Mouse (Mus musculus) liver, embryonic 12.5 days (tissue): ENCODE data around the gene Spin1. TPM values are rescaled to one million over a fixed set of nuclear protein-coding genes. Genes with fewer than 3 reads are reported as not detected.

Experiments
- ATAC-seq: fragments of 200-750 bp; cut with Nextera tagmentation; 2 replicates; pipeline ENCODE4 v1.8.0; 2017; ENCODE audit warnings: moderate number of reproducible peaks, mild to moderate bottlenecking, moderate library complexity
- H3K27ac ChIP-seq: fragments of 300-500 bp; sonication (generic); 2 replicates; pipeline ENCODE4 v1.5.1; 2016; ENCODE audit warnings: mild to moderate bottlenecking
- H3K27me3 ChIP-seq: fragments of 300-500 bp; sonication (generic); replicated peaks from 2 replicates; pipeline ENCODE4 v1.6.1; 2016; ENCODE audit warnings: mild to moderate bottlenecking, moderate library complexity
- H3K36me3 ChIP-seq: fragments of 300-500 bp; sonication (generic); 2 replicates; pipeline ENCODE4 v1.6.1; 2016; ENCODE audit warnings: mild to moderate bottlenecking, moderate library complexity
- H3K4me1 ChIP-seq: fragments of 300-500 bp; sonication (generic); 2 replicates; pipeline ENCODE4 v1.6.1; 2016
- H3K4me2 ChIP-seq: fragments of 300-500 bp; sonication (generic); 2 replicates; pipeline ENCODE4 v1.6.1; 2016; ENCODE audit warnings: mild to moderate bottlenecking, moderate library complexity
- H3K4me3 ChIP-seq: fragments of 300-500 bp; sonication (generic); 2 replicates; pipeline ENCODE4 v1.5.1; 2016; ENCODE audit warnings: mild to moderate bottlenecking, moderate library complexity
- H3K9ac ChIP-seq: fragments of 300-500 bp; sonication (generic); 2 replicates; pipeline ENCODE4 v1.6.1; 2016; ENCODE audit warnings: mild to moderate bottlenecking, moderate library complexity
- H3K9me3 ChIP-seq: fragments of 300-500 bp; sonication (generic); replicated peaks from 2 replicates; pipeline ENCODE4 v1.6.1; 2016; ENCODE audit warnings: mild to moderate bottlenecking, moderate library complexity
- WGBS: fragments of 180-500 bp; shearing (Covaris S2); methylation state at CpG from one replicate; pipeline ENCODE4 v1.1.7; 2016; ENCODE audit not compliant: insufficient replicate concordance; 5-methylcytosine and 5-hydroxymethylcytosine counted together
- polyA plus RNA-seq: library from polyadenylated mRNA; unstranded; fragments of >200 nt; fragmentation: Nextera tagmentation; extraction: Ambion mirVana; gene quantifications from 2 replicates; pipeline ENCODE4 v1.2.1, GENCODE M21; 2016

Spin1 gene
- polyA plus RNA-seq, 1 experiment from 2014 or later, result 18.5 TPM

DNA sequence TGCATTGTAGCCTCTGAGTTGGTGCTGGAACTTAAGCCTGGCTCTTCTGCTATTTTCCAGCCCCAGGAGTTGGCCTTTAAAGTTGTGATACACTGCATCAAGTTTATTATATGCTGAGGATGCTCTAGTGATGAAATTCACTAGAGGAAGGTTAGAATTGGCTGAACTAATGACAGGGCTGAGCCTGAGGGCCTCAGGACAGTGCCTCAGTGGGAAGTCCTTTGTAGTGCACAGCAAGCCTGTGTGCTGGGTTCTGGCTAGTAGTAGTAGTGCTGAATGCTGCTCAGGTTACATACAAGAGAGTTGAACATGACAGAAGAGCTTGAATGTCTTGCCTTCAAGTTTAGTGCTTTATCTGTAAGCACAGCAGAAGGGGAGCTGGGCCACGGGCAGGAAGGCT, 21.3 kb downstream of the Spin1 start:
- H3K9ac ChIP-seq, result no peak overlapping the region
- H3K4me1 ChIP-seq, result peaks cover 69% of the 10 kb centered on the region
- H3K27me3 ChIP-seq, result no peaks in the 10 kb centered on the region
- no peak overlapping the region for H3K27ac ChIP-seq
- H3K36me3 ChIP-seq, result peaks cover 10% of the 10 kb centered on the region; the same call in 1 of the 2 replicates
- H3K4me2 ChIP-seq, result no peak overlapping the region
- no peak for ATAC-seq
- H3K4me3 ChIP-seq, result no peak overlapping the region
- WGBS, result 22% methylated on average over 1 of the region's 1 CpGs
- no peaks in the 10 kb centered on the region for H3K9me3 ChIP-seq

DNA sequence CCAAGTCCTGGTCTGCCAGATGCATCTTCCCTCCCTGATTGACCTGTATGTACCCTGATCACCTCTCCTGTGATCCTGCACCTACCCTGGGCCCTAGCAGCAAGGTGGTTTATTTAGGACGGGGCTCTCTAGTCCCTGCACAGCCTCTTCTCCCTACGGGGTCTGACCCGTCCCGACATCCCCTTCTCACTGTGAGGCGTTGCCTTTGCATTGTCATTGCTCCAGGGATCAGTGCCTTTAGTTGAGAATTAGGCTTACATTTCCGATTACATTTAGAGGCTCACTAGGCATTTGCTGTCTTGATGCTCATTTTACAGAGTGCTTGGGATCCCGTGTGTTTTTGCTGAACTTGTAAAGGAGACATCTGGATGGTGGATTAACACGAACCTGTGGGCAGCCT, 22.1 kb downstream of the Spin1 start:
- no peaks in the 10 kb centered on the region for H3K27me3 ChIP-seq
- peaks cover 75% of the 10 kb centered on the region for H3K4me1 ChIP-seq
- H3K4me2 ChIP-seq, result no peak overlapping the region
- H3K36me3 ChIP-seq, result peaks cover 10% of the 10 kb centered on the region; the same call in 1 of the 2 replicates
- no peak overlapping the region for H3K4me3 ChIP-seq
- no peaks in the 10 kb centered on the region for H3K9me3 ChIP-seq
- no peak for ATAC-seq
- no peak overlapping the region for H3K9ac ChIP-seq
- 80% methylated on average over 8 of the region's 8 CpGs for WGBS
- no peak overlapping the region for H3K27ac ChIP-seq

DNA sequence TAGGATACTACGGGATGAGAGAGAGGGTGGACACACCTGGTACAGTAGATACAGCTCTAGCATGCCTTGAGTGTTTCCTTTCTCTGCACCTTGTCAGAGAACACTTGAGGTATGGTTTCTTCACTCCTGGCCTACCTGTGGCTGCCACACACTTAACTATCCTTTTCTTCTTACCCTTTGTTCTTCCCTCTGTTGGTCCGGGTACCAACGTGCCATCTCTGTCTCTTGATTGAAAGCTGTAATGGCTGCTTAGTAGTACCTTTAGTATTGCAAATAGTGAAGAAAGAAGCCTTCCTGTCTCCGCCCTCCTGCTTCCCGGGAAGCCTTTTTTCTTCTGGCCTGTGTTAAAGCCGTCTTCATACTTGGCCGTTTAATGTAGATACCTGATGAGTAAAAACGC, 24.7 kb downstream of the Spin1 start:
- WGBS, result 73% methylated on average over 8 of the region's 8 CpGs
- no peaks in the 10 kb centered on the region for H3K27me3 ChIP-seq

DNA sequence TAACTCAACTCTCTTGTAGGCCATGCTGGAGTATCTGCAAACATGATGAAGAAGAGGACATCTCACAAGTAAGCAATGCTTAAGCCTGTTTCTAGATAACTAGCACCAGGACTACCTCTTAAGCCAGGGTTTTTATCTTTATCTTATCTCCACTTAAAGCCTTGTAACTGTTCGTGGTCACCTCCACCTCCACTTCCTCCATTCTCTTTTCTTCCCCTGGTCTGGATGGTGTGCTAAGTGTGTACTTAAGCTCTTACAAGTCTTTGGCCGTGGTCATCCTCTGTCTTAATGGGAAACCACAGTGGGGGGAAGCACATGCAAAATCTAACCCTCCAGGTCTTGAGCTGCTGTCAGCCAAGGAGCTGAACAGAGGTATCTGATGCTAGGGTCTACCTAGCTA, 27.2 kb downstream of the Spin1 start:
- Histone ChIP-seq H3K27me3 (no peaks in the 10 kb centered on the region), H3K4me2 (no peak overlapping the region), H3K36me3 (peaks cover 36% of the 10 kb centered on the region), H3K9me3 (no peaks in the 10 kb centered on the region), H3K4me1 (peaks cover 34% of the 10 kb centered on the region), H3K4me3 (no peak overlapping the region), H3K27ac (no peak overlapping the region), H3K9ac (no peak overlapping the region)
- WGBS, result 24% methylated on average over 2 of the region's 2 CpGs
- ATAC-seq, result no peak

More for the DNA sequence above, 24.7 kb downstream of the Spin1 start:
- Histone ChIP-seq H3K9ac (no peak overlapping the region), H3K4me2 (no peak overlapping the region), H3K36me3 (peaks cover 25% of the 10 kb centered on the region), H3K4me1 (peaks cover 60% of the 10 kb centered on the region), H3K4me3 (no peak overlapping the region), H3K27ac (no peak overlapping the region), H3K9me3 (no peaks in the 10 kb centered on the region)
- no peak for ATAC-seq

DNA sequence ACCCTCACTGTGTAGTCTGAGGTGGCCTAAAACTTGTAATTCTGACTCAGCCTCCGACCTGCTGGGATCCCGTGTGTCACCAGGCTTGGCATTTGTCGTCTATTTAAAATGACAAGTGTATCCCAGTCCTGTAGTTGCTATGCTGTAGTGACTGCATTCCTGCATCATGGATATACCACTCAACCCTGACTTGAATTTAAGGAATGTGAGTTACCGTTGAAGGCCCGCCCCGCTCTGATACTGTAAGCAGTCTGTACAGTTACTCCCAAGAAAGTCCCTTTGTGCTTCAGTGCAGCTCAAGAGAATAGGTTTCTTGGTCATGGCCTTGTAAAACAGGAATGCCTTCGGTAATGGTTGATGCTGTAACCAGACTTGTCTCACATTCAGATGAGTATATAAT, 27.7 kb downstream of the Spin1 start:
- WGBS, result 82% methylated on average over 7 of the region's 7 CpGs
- Histone ChIP-seq H3K36me3 (peaks cover 32% of the 10 kb centered on the region), H3K9ac (no peak overlapping the region), H3K27me3 (no peaks in the 10 kb centered on the region), H3K9me3 (no peaks in the 10 kb centered on the region), H3K4me2 (no peak overlapping the region), H3K4me3 (no peak overlapping the region), H3K27ac (no peak overlapping the region), H3K4me1 (peaks cover 34% of the 10 kb centered on the region)
- no peak for ATAC-seq

DNA sequence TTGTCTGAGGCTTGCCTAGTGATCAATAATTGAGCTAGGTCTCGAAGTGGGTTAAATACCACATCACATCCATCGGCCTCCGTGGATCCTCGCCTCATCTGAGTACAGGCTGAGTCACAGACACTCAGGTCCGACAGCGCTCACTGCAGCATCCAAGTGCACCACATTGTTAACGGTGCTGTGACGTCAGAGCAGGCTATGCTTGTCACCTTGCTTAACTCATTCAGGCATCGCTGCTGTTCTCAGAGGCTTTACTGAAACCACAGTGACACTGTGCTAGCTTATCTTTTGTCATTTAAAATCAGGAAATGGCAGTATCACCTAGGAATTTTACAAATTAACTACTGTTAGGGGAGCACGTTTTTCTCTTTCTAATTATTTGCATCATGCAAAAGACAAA, 30.5 kb downstream of the Spin1 start:
- no peaks in the 10 kb centered on the region for H3K9me3 ChIP-seq
- H3K27me3 ChIP-seq, result no peaks in the 10 kb centered on the region
- no peak overlapping the region for H3K27ac ChIP-seq
- H3K9ac ChIP-seq, result no peak overlapping the region
- no peak for ATAC-seq
- WGBS, result 71% methylated on average over 10 of the region's 10 CpGs
- no peak overlapping the region for H3K4me2 ChIP-seq
- no peak overlapping the region for H3K4me3 ChIP-seq
- H3K4me1 ChIP-seq, result peaks cover 13% of the 10 kb centered on the region
- peaks cover 37% of the 10 kb centered on the region for H3K36me3 ChIP-seq

DNA sequence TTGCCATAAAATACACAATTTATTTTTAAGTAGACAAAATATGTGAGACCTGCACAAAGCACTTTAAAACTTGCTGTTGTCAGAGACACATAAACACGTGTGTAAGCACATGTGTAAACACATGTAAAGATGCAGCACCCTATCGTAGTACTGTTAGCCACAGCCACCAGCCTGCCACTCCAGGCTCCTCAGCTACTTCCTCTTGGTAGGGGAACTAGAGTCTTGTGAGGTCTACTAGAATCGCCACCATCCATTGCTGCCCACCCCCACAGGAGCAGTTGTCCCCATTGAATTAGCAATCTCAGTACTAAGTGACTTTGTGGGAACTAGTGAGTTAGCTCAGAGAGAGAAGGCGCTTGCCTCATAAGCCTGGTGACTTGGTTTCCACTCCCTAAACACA, 35.6 kb downstream of the Spin1 start:
- no peak for ATAC-seq
- H3K27me3 ChIP-seq, result no peaks in the 10 kb centered on the region
- H3K4me2 ChIP-seq, result no peak overlapping the region
- no peak overlapping the region for H3K9ac ChIP-seq
- H3K9me3 ChIP-seq, result no peaks in the 10 kb centered on the region
- peaks cover 8% of the 10 kb centered on the region for H3K4me1 ChIP-seq
- peaks cover 33% of the 10 kb centered on the region for H3K36me3 ChIP-seq
- H3K27ac ChIP-seq, result no peak overlapping the region
- H3K4me3 ChIP-seq, result no peak overlapping the region
- 46% methylated on average over 4 of the region's 4 CpGs for WGBS

DNA sequence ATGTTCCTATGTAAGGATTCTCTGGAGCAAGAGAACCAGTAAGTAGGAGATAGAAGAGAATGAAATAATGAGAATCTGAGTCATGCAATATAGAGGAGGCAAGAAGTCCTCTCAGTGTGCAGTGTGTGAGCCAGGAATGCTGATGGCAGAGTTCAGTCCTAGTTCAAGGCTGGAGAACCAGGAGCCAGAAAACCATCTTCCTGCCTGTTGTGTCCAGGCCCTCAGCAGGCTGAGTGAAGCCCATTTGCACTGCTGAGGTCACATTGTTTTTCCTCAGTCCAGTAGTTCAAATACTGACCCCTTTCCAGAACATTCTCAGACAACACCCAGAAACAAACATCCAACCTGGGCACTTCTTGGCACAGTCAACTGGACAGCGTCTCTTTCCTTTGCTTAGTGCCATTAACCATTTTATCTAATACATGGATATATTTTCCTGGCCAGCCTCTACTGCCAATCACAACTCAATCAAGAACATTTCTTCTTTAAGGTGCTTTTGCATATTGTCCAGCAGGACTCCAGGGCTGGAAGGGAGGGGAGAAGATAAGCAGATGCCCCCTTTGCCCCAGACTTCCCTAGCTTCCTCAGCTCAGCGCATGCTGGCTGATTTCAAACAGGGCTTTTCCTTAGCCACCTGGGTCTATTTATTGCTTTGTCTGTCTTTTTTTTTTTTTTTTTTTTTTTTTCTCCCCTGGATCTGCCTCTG, 36.5 kb downstream of the Spin1 start:
- no peak overlapping the region for H3K27ac ChIP-seq
- no peak for ATAC-seq
- peaks cover 8% of the 10 kb centered on the region for H3K4me1 ChIP-seq
- peaks cover 31% of the 10 kb centered on the region for H3K36me3 ChIP-seq
- 54% methylated on average over 2 of the region's 2 CpGs for WGBS
- H3K9me3 ChIP-seq, result no peaks in the 10 kb centered on the region
- no peak overlapping the region for H3K9ac ChIP-seq
- H3K4me2 ChIP-seq, result no peak overlapping the region
- H3K4me3 ChIP-seq, result no peak overlapping the region
- H3K27me3 ChIP-seq, result no peaks in the 10 kb centered on the region

DNA sequence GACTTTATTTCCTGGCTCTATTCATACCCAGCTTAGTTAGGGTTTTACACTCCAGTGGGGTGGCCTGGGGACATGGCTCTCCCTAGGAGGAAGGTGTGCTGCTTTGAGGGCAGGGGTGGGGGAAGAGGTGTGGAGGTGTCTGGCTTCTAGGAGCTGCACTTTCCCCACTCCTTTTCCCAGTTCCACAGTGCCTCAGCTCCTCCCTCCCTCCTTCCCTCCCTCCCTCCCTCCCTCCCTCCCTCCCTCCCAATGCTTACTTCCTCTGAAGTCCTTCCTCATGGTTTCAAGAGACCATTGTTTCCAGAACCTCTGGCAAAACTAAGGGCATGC, 37.0 kb downstream of the Spin1 start:
- Histone ChIP-seq H3K27me3 (no peaks in the 10 kb centered on the region), H3K27ac (no peak overlapping the region)
- ATAC-seq, result no peak

DNA sequence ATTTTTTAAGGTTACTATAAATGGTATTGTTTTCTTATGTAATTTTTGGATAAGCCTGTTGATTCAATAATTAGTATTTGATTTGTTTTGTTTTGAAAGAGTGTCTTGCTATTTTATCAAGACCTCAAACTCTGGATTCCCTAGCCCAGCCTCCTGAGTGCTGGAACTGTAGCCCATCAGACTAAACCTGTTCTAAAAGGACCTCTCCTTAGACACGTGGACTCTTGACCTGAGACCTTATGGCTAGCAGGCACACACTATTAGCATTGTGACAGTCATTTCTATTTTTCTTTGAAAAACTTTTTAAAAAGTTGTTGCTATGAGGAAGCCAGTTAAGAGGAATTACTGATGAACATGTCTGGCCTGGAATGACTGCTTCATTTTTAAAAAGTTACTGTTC, 46.4 kb downstream of the Spin1 start:
- peaks cover 44% of the 10 kb centered on the region for H3K36me3 ChIP-seq
- 80% methylated on average over 1 of the region's 1 CpGs for WGBS
- H3K4me3 ChIP-seq, result no peak overlapping the region
- no peak for ATAC-seq
- H3K4me2 ChIP-seq, result no peak overlapping the region
- no peak overlapping the region for H3K27ac ChIP-seq
- no peak overlapping the region for H3K9ac ChIP-seq
- H3K4me1 ChIP-seq, result no peaks in the 10 kb centered on the region
- H3K27me3 ChIP-seq, result no peaks in the 10 kb centered on the region
- H3K9me3 ChIP-seq, result no peaks in the 10 kb centered on the region

More for the DNA sequence above, 37.0 kb downstream of the Spin1 start:
- no peaks in the 10 kb centered on the region for H3K9me3 ChIP-seq
- H3K4me3 ChIP-seq, result no peak overlapping the region
- H3K36me3 ChIP-seq, result peaks cover 34% of the 10 kb centered on the region
- H3K9ac ChIP-seq, result no peak overlapping the region
- no peak overlapping the region for H3K4me2 ChIP-seq
- peaks cover 8% of the 10 kb centered on the region for H3K4me1 ChIP-seq

DNA sequence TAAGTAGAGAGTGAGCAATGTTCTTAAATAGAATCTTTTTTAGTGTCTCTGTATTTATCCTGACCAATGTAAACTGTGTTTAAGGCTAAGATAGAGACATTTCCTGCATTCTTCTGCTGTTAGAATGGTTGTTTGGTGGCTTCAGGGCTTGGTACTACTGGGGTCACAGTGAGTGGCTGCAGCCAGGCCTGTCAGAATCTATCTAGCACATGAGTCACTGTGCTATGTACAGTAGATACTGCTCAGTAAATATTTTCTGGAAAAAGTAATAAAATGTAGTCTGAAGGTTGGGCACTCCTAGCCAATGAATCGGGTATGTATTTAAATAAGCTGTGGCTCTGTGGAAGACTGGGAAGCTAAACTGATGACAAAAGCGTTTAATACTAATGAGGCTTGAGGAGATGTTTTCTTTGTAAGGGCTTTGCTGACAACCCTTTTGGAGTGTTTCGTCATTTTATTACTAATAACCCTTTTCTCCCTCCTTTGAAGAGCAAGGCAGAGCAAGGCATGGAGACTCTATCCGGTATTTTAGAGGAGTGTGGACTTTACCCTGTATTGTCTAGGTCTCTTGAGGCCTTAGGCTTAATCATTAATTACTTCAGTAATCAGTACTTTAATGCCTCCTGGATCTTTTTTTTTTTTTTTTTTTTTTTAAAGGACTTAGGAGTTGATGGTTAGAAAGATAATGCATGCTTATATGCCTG, 52.4 kb downstream of the Spin1 start:
- Histone ChIP-seq H3K36me3 (peaks cover 36% of the 10 kb centered on the region), H3K4me2 (no peak overlapping the region), H3K4me3 (no peak overlapping the region), H3K9me3 (no peaks in the 10 kb centered on the region), H3K9ac (no peak overlapping the region), H3K27ac (no peak overlapping the region), H3K27me3 (no peaks in the 10 kb centered on the region), H3K4me1 (no peaks in the 10 kb centered on the region)
- WGBS, result 67% methylated on average over 4 of the region's 4 CpGs
- ATAC-seq, result no peak; the same call in 1 of the 2 replicates

DNA sequence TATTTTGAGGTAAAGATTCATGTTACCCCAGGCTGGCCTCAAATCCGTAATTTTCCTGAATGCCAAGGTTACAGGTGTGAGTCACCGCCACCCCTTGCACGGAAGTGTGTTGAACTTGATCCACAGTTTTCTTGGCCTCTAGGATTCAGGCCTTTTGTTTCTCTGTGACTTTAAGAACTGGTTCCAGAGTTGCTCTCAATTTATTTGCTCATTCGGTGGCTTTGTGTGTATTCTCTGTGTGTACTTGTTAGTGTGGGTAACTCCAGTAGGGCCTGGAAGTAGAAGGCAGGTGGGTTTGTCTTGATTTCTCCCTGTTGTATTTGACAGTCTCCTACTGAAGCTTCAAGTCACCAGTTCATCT, 53.0 kb downstream of the Spin1 start:
- 79% methylated on average over 4 of the region's 4 CpGs for WGBS
- no peak overlapping the region for H3K9ac ChIP-seq
- no peak overlapping the region for H3K4me2 ChIP-seq
- ATAC-seq, result no peak
- H3K4me3 ChIP-seq, result no peak overlapping the region
- no peaks in the 10 kb centered on the region for H3K9me3 ChIP-seq
- H3K36me3 ChIP-seq, result peaks cover 41% of the 10 kb centered on the region
- H3K27me3 ChIP-seq, result no peaks in the 10 kb centered on the region
- H3K27ac ChIP-seq, result no peak overlapping the region
- H3K4me1 ChIP-seq, result no peaks in the 10 kb centered on the region
